In genomic region chr6:118070321-118071012, GRCm38 (mm10) we compare ENCODE assay signal across 14 mouse cellular contexts. TPM values are rescaled to one million over a fixed set of nuclear protein-coding genes. Genes with fewer than 3 reads are reported as not detected.
DNase-seq lines count a peak whose midpoint lies in the region; ATAC-seq and TF ChIP-seq lines count a peak whose summit lies in the region.
"Had no signal": no experiment of that assay in that cellular context is flagged by ENCODE, and none has a peak within 500 bp of the region (broad histone marks: within the 10 kb centered on the region; RNA-seq: fewer than 3 reads in every experiment).

No protein-coding gene starts in this region.

- no peaks in the 10 kb centered on the region for H3K9me3 ChIP-seq in kidney, postnatal 0 days (replicated peaks; ENCODE audit: low read length)
- H3K9me3 ChIP-seq in heart, embryonic 10.5 days, result no peaks in the 10 kb centered on the region
- H3K9me3 ChIP-seq: G1E; limb, embryonic 10.5 days had no signal

- TF ChIP-seq CTCF in kidney, postnatal 0 days (IDR thresholded peaks at IDR 0.05; ENCODE audit: low read depth), result no peak
- no peak for TF ChIP-seq CTCF in cerebellum, adult 2 months (IDR thresholded peaks at IDR 0.05; ENCODE audit: borderline replicate concordance, insufficient read depth, low read depth, low read length)
- TF ChIP-seq CTCF in left cerebral cortex, adult 2 months (IDR thresholded peaks at IDR 0.05), result no peak

- intact Hi-C loops in left cerebral cortex, adult 2 months (cut with DNase I), result loop anchor here (1.0 to 5.0 kb wide), 3 partner anchors 47 to 128 kb away; no protein-coding TSS in a partner anchor

- WGBS in kidney, postnatal 0 days, result 56% methylated on average over 5 of the region's 5 CpGs
- 12% methylated on average over 5 of the region's 5 CpGs for WGBS in cerebellum, adult 2 months
- WGBS in heart, embryonic 10.5 days, result 70% methylated on average over 5 of the region's 5 CpGs

- no peak for ATAC-seq in kidney, postnatal 0 days (replicated peaks; ENCODE audit: low FRiP score, low read depth)
- ATAC-seq: hindbrain, embryonic 16.5 days had no signal

- 0 out of 2 replicates have a peak, but pooled peaks cover 7% of the 10 kb centered on the region for H3K4me1 ChIP-seq in kidney, postnatal 0 days (replicated peaks; ENCODE audit: insufficient read depth, low read length)
- peaks cover 48% of the 10 kb centered on the region for H3K4me1 ChIP-seq in cerebellum, adult 2 months (ENCODE audit: control insufficient read depth, insufficient read depth, low read length)
- H3K4me1 ChIP-seq in heart, embryonic 10.5 days, result peaks cover 38% of the 10 kb centered on the region

- peak overlapping the region; percentile 48 for H3K27ac ChIP-seq in kidney, postnatal 0 days
- peak overlapping the region; percentile 83 for H3K27ac ChIP-seq in cerebellum, adult 2 months (ENCODE audit: insufficient read depth, low read length)
- H3K27ac ChIP-seq in left cerebral cortex, adult 2 months, result peak overlapping the region; percentile 66; the same call in 1 of the 2 replicates
- no peak overlapping the region for H3K27ac ChIP-seq in heart, embryonic 10.5 days
- H3K27ac ChIP-seq: limb, embryonic 10.5 days had no signal

- no peaks in the 10 kb centered on the region for H3K27me3 ChIP-seq in kidney, postnatal 0 days (ENCODE audit: insufficient read depth, low read length)
- H3K27me3 ChIP-seq in cerebellum, adult 2 months (ENCODE audit: control insufficient read depth, insufficient read depth, low read length), result no peaks in the 10 kb centered on the region
- peaks cover 42% of the 10 kb centered on the region for H3K27me3 ChIP-seq in heart, embryonic 10.5 days (ENCODE audit: insufficient read depth, poor library complexity, severe bottlenecking)

- no peaks in the 10 kb centered on the region for H3K36me3 ChIP-seq in kidney, postnatal 0 days (ENCODE audit: insufficient read depth, low read length)
- H3K36me3 ChIP-seq in heart, embryonic 10.5 days, result no peaks in the 10 kb centered on the region
- H3K36me3 ChIP-seq: G1E; limb, embryonic 10.5 days had no signal

- H3K4me3 ChIP-seq in kidney, postnatal 0 days (replicated peaks; ENCODE audit: low read depth, low read length), result no peak overlapping the region
- no peak overlapping the region for H3K4me3 ChIP-seq in cerebellum, adult 2 months (replicated peaks; ENCODE audit: insufficient read depth, low read depth, low read length)
- no peak overlapping the region for H3K4me3 ChIP-seq in left cerebral cortex, adult 2 months
- H3K4me3 ChIP-seq in heart, embryonic 10.5 days, result no peak overlapping the region
- H3K4me3 ChIP-seq: limb, embryonic 10.5 days; myocyte had no signal

- peak; percentile 32 for DNase-seq in kidney, postnatal 0 days (ENCODE audit: low spot score)
- no peak for DNase-seq in kidney, adult 18-20 months
- peak; percentile 65 for DNase-seq in NIH3T3 (ENCODE audit: low read depth)
- DNase-seq in cerebellum, adult 2 months, result peak; percentile 78 to 90
- peak in 1 of 2 experiments; percentile 73 for DNase-seq in left cerebral cortex, adult 2 months (ENCODE audit: extremely low spot score in 1 of 2, low spot score in 2 of 2)
- no peak for DNase-seq in spleen, postnatal 14 days (ENCODE audit: low spot score in 2 of 2)
- DNase-seq in heart, embryonic 10.5 days (ENCODE audit: low spot score), result no peak
- DNase-seq in adrenal gland, adult (ENCODE audit: inconsistent age in 2 of 2, low spot score in 1 of 2), result no peak
- DNase-seq: lung, postnatal 36 days; spleen, adult 18-20 months had no signal

- no peak for TF ChIP-seq POLR2A in cerebellum, adult 2 months (IDR thresholded peaks at IDR 0.05; ENCODE audit: borderline replicate concordance, insufficient read depth, low read length)

- H3K4me2 ChIP-seq in kidney, postnatal 0 days (ENCODE audit: low read length), result no peak overlapping the region

- no peak overlapping the region for H3K9ac ChIP-seq in kidney, postnatal 0 days (ENCODE audit: low read depth, low read length)

RNA-seq across cellular contexts. Expression of gene Rasgef1a, which starts 59.2 kb away (rescaled TPM):
- polyA plus RNA-seq in kidney, postnatal 0 days (2015; fragmentation: Nextera tagmentation; extraction: Ambion mirVana), result 1.4 TPM in 2 replicates
- 59.8 and 66.0 TPM in 2 replicates for polyA plus RNA-seq in cerebellum, adult 2 months (2012; rRNA removed)
- total RNA-seq in left cerebral cortex, adult 2 months (2021), result 100 to 1,000 TPM; 208 to 213 TPM
- 0.35 and 0.43 TPM in 2 replicates for polyA plus RNA-seq in heart, embryonic 10.5 days (2016; fragmentation: Nextera tagmentation; extraction: Ambion mirVana)
- polyA plus RNA-seq: G1E; limb, embryonic 10.5 days had no signal

Comparison
In these comparisons a context has a peak if more than half of its experiments do, and no peak if none do; other contexts are left out.
1. DNase-seq: peak in kidney, postnatal 0 days (single experiment), NIH3T3 (single experiment) and cerebellum, adult 2 months (2 of 2); none in kidney, adult 18-20 months (single experiment), spleen, postnatal 14 days (0 of 2), heart, embryonic 10.5 days (single experiment) and adrenal gland, adult (0 of 2).
2. RNA of gene Rasgef1a, which starts 59.2 kb away (polyA plus RNA-seq): 59.8 to 66.0 TPM in cerebellum, adult 2 months; 1.4 TPM in kidney, postnatal 0 days and 0.35 to 0.43 TPM in heart, embryonic 10.5 days; every median in the first group is over 10 times any median in the second.